Mouse (Mus musculus) heart, embryonic 12.5 days (tissue): ENCODE measurements at regions not wholly inside any gene's neighbourhood (a gene's known extent, or its start where the extent isn't known, plus 50 kb on each side); places are given as distances from the start of the nearest gene placed in this dataset.

ENCODE experiments used
- ATAC-seq: fragments of 200-750 bp; cut with Nextera tagmentation; 2 replicates; pipeline ENCODE4 v1.8.0; 2017; ENCODE audit warnings: moderate TSS enrichment, moderate library complexity; ENCODE audit not compliant: insufficient number of reproducible peaks, low FRiP score
- H3K27ac ChIP-seq: fragments of 300-500 bp; sonication (generic); 2 replicates; pipeline ENCODE4 v1.5.1; 2016; ENCODE audit warnings: mild to moderate bottlenecking, moderate library complexity; ENCODE audit not compliant: poor library complexity, severe bottlenecking
- H3K27me3 ChIP-seq: fragments of 300-500 bp; sonication (generic); replicated peaks from 2 replicates; pipeline ENCODE4 v1.6.1; 2016; ENCODE audit warnings: mild to moderate bottlenecking, moderate library complexity
- H3K36me3 ChIP-seq: fragments of 300-500 bp; sonication (generic); 2 replicates; pipeline ENCODE4 v1.6.1; 2016; ENCODE audit warnings: mild to moderate bottlenecking, moderate library complexity
- H3K4me1 ChIP-seq: fragments of 300-500 bp; sonication (generic); replicated peaks from 2 replicates; pipeline ENCODE4 v1.6.1; 2016; ENCODE audit warnings: mild to moderate bottlenecking
- H3K4me2 ChIP-seq: fragments of 300-500 bp; sonication (generic); 2 replicates; pipeline ENCODE4 v1.6.1; 2016; ENCODE audit warnings: mild to moderate bottlenecking, moderate library complexity
- H3K4me3 ChIP-seq: fragments of 300-500 bp; sonication (generic); 2 replicates; pipeline ENCODE4 v1.5.1; 2016; ENCODE audit warnings: mild to moderate bottlenecking
- H3K9ac ChIP-seq: fragments of 300-500 bp; sonication (generic); 2 replicates; pipeline ENCODE4 v1.6.1; 2016; ENCODE audit warnings: mild to moderate bottlenecking, moderate library complexity
- H3K9me3 ChIP-seq: fragments of 300-500 bp; sonication (generic); replicated peaks from 2 replicates; pipeline ENCODE4 v1.6.1; 2016; ENCODE audit warnings: mild to moderate bottlenecking, moderate library complexity
- WGBS: fragments of 180-500 bp; shearing (Covaris S2); methylation state at CpG from one replicate; pipeline ENCODE4 v1.1.7; 2016; 5-methylcytosine and 5-hydroxymethylcytosine counted together

DNA sequence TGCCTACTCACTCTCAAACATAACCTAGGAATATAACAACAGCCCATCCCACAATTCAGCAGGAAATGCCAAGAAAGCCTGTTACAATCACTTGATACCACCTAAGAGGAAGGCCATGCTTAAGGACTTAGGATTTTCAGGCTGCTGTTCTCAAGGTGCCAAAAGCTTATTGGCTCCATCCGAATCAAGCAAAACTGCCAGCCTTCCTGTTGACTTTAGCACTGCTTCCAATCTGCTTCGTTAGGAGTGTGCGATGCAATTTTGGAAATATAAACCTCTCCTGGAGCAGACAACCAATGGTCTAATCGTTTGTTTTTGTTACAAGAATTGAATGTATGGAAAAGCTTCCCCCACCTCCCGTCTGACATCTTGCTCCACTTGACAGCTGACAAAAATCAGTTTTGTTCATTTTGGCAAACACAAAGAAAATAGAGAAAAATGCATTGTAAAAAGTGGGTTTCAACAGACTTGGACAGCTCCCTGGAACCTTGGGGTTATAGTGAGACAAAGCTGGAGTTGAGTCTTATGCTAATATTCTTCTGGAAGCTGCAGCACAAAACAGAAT lies 2620.0 kb upstream of the Gm7489 start:
- Histone ChIP-seq H3K4me1 (no peaks in the 10 kb centered on the region), H3K9me3 (no peaks in the 10 kb centered on the region), H3K4me2 (no peak overlapping the region), H3K9ac (no peak overlapping the region), H3K36me3 (no peaks in the 10 kb centered on the region), H3K4me3 (no peak overlapping the region), H3K27ac (no peak overlapping the region), H3K27me3 (no peaks in the 10 kb centered on the region)
- no peak for ATAC-seq
- 48% methylated on average over 5 of the region's 5 CpGs for WGBS

DNA sequence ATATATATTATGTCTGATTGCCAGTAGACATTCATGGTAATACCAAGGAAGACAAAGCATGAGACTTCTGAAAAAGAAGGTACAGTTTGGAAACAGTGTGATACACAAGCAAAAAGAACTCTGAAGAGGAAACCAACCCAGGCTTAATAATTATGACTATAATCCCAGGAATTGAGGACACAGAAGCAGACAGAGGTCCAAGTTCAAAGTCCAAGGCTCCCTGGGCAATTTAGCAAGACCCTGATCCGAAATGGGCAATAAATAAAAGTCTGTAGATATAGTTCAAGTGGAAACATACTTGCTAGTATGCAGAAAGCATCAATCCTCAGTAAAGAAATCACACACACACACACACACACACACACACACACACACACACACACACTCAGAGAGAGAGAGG lies 2618.7 kb upstream of the Gm7489 start:
- Histone ChIP-seq H3K4me3 (no peak overlapping the region), H3K9me3 (no peaks in the 10 kb centered on the region), H3K27ac (no peak overlapping the region), H3K36me3 (no peaks in the 10 kb centered on the region), H3K27me3 (no peaks in the 10 kb centered on the region), H3K4me2 (no peak overlapping the region), H3K4me1 (no peaks in the 10 kb centered on the region), H3K9ac (no peak overlapping the region)
- no peak for ATAC-seq
- 50% methylated on average over 1 of the region's 1 CpGs for WGBS

DNA sequence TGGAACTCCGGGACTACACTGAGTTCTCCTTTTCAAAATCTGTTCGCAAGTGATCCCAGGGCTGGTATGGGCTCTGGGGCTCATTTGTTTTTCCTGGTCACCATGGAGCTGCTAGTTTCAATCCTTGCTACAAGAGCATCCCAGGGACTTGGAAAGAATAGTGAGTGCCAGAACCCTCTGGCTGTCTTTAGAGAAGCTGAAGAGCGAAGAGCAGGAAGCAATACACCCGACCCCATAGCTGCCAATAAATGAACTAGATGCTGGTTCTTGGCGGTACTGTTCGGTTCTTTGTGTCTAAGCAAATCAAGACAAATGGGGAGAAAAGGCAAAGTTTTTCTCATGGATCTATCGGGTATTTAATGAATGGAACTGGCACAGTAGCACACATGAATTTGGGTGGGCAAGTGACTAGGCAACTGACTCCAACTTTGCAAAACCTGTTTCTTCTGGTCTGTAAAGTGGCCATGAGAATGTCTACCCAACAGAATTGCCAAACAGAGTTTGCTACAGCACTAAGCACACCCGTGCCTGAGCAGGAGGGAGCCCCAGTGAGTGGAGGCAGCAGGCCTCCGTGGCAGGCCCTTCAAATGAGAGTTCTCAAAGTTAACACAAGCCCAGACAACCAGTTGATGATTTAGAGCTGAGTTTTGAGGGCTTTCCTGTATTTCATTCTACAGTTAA lies 2612.9 kb upstream of the Gm7489 start:
- Histone ChIP-seq H3K9me3 (no peaks in the 10 kb centered on the region), H3K9ac (no peak overlapping the region), H3K4me2 (no peak overlapping the region), H3K4me3 (no peak overlapping the region), H3K27ac (no peak overlapping the region), H3K27me3 (no peaks in the 10 kb centered on the region), H3K4me1 (no peaks in the 10 kb centered on the region), H3K36me3 (no peaks in the 10 kb centered on the region)
- ATAC-seq: no peak
- WGBS: 81% methylated on average over 9 of the region's 9 CpGs

DNA sequence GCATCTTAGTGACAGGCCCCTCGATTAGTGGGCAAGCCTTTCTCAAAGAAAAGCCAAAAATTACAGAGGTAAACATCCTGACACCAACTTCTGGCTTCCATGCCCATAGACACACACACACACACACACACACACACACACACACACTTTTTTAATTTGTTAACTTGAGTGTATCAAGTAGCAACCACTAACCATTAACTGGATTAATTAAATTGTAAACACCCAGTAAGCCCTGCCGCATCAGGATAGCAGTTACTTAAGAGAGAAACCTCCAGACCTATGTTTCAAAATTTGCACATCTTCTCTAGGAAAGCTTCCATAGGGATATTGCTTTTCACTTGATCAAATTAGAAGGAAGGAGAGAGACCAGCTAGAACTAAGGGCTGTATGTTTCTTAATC lies 2599.4 kb upstream of the Gm7489 start:
- H3K27ac ChIP-seq: no peak overlapping the region
- WGBS: 66% methylated on average over 2 of the region's 2 CpGs
- no peaks in the 10 kb centered on the region for H3K4me1 ChIP-seq
- H3K9me3 ChIP-seq: no peaks in the 10 kb centered on the region
- no peaks in the 10 kb centered on the region for H3K36me3 ChIP-seq
- H3K4me2 ChIP-seq: no peak overlapping the region
- ATAC-seq: no peak
- H3K4me3 ChIP-seq: no peak overlapping the region
- no peaks in the 10 kb centered on the region for H3K27me3 ChIP-seq
- no peak overlapping the region for H3K9ac ChIP-seq

DNA sequence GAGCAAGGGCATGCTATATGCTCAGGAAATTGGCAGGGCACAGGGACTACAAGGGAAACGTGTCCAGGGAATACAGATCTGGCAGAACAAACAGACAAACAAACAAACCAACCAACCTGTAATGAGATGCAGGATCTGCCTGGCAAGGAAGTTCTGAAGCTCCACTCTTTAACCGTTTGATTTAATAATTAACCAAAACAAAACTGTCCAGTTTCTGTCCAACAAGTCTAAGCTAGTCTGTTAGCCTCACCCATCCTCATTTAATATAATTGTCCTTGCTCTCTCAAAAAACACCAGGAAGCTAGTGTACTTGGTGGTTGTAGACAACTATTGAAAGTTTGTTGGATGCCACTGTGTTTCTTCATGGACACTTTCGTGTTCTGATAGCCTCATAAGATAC lies 2598.4 kb upstream of the Gm7489 start:
- Histone ChIP-seq H3K27ac (no peak overlapping the region), H3K4me2 (no peak overlapping the region), H3K4me3 (no peak overlapping the region), H3K9me3 (no peaks in the 10 kb centered on the region), H3K27me3 (no peaks in the 10 kb centered on the region), H3K9ac (no peak overlapping the region), H3K4me1 (no peaks in the 10 kb centered on the region), H3K36me3 (no peaks in the 10 kb centered on the region)
- no peak for ATAC-seq
- WGBS: 69% methylated on average over 3 of the region's 3 CpGs

DNA sequence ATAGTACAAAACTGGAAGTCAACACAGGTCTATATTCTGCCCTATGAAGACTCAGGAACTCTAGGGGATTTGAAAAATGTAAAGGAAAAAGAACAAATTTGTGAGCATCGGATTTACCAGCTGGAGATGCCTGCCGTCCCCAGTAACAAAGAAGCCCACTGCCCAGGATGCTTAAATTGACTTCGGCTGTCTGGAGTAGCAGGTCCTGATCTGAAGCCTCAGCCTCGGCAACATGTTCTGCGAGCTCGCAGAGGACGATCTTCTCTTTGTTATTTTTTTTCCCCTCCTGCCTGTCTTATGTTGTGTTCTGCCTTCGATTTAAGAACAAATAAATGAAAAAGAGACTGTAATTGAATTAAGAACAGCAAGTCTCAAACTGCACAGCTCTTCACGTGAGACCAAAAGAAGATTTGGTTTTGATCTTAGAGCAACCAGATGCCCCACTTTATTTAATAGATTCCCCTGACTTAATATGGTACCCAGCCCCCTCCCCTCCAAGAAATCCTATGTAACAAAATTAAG lies 2595.7 kb upstream of the Gm7489 start:
- ATAC-seq: no peak
- Histone ChIP-seq H3K27ac (no peak overlapping the region), H3K4me2 (no peak overlapping the region)

DNA sequence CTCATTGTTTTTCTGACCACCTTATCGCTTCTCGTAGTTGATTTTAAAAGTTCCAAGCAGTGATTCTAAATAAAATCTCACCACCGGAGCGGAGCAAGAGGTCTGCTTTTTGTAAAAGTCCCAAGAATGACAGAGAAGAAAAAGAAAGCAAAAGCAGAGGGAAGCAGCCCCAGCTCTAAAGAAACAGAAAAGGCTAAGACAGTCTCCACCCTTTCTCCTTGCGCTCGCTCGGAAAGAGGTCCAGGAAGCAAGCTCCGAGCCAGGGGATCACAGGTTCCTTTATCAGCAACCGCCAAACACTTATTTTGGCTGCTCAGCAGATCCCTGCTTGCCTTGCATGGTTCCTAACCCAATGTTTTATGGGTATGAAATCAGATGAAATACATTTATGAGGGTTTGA lies 2594.8 kb upstream of the Gm7489 start:
- peak; percentile 57; the same call in 1 of the 2 replicates for ATAC-seq

More for the DNA sequence above, 2595.7 kb upstream of the Gm7489 start:
- no peaks in the 10 kb centered on the region for H3K36me3 ChIP-seq
- H3K4me1 ChIP-seq: no peaks in the 10 kb centered on the region
- no peaks in the 10 kb centered on the region for H3K27me3 ChIP-seq
- WGBS: 52% methylated on average over 9 of the region's 9 CpGs
- H3K9ac ChIP-seq: no peak overlapping the region
- no peak overlapping the region for H3K4me3 ChIP-seq
- no peaks in the 10 kb centered on the region for H3K9me3 ChIP-seq

DNA sequence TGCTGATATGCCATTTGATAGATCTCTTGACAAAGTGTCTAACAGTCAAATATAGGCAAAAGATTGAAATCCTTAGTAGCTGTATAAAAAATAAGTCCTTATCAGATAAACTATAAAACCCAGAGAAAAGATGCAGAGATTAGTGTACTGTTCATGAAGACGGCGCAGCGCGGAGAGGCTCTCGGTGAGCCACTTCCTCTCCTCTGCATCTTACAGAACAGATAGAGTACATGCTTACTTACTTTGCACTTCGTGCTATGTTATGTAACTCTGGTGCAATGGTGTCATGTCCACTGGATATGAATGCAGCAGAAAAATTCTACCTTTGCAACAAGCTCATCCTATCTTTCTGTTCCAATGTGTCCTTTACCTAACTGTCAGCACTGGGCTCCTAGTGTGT lies 2593.5 kb upstream of the Gm7489 start:
- 94% methylated on average over 6 of the region's 6 CpGs for WGBS
- no peaks in the 10 kb centered on the region for H3K36me3 ChIP-seq

More for the DNA sequence above, 2594.8 kb upstream of the Gm7489 start:
- no peaks in the 10 kb centered on the region for H3K4me1 ChIP-seq
- H3K27ac ChIP-seq: no peak overlapping the region
- H3K4me2 ChIP-seq: peak overlapping the region; percentile 58
- no peaks in the 10 kb centered on the region for H3K36me3 ChIP-seq
- no peak overlapping the region for H3K9ac ChIP-seq
- H3K27me3 ChIP-seq: no peaks in the 10 kb centered on the region
- peak overlapping the region; percentile 22 for H3K4me3 ChIP-seq
- H3K9me3 ChIP-seq: no peaks in the 10 kb centered on the region
- WGBS: 28% methylated on average over 9 of the region's 9 CpGs

DNA sequence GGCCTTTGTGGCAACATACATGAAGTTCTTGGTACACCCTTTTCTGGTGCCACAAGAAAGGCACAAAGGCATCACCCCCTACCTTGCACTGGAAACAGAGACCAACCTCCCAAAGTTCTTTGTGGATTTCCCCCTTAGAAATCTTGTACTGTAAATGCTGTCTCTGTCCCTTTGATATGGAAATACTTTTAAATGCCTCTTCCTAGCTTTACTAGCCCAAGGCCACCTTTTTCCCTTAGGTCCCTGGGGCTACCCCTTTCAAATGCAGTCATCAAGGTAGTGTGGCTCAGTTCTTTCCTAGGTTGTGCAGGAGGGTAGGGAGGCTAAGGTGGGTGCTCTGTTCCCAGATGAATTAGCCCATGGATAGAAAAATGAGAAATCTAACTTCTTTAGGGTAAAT lies 2587.9 kb upstream of the Gm7489 start:
- no peak overlapping the region for H3K4me3 ChIP-seq
- H3K27me3 ChIP-seq: no peaks in the 10 kb centered on the region
- H3K36me3 ChIP-seq: no peaks in the 10 kb centered on the region
- no peak overlapping the region for H3K9ac ChIP-seq
- no peak overlapping the region for H3K4me2 ChIP-seq
- ATAC-seq: no peak
- no peak overlapping the region for H3K27ac ChIP-seq
- H3K9me3 ChIP-seq: no peaks in the 10 kb centered on the region
- H3K4me1 ChIP-seq: no peaks in the 10 kb centered on the region

More for the DNA sequence above, 2593.5 kb upstream of the Gm7489 start:
- ATAC-seq: no peak
- no peak overlapping the region for H3K27ac ChIP-seq
- no peak overlapping the region for H3K4me3 ChIP-seq
- H3K4me1 ChIP-seq: no peaks in the 10 kb centered on the region
- H3K9ac ChIP-seq: no peak overlapping the region
- H3K9me3 ChIP-seq: no peaks in the 10 kb centered on the region
- H3K4me2 ChIP-seq: no peak overlapping the region
- H3K27me3 ChIP-seq: no peaks in the 10 kb centered on the region

DNA sequence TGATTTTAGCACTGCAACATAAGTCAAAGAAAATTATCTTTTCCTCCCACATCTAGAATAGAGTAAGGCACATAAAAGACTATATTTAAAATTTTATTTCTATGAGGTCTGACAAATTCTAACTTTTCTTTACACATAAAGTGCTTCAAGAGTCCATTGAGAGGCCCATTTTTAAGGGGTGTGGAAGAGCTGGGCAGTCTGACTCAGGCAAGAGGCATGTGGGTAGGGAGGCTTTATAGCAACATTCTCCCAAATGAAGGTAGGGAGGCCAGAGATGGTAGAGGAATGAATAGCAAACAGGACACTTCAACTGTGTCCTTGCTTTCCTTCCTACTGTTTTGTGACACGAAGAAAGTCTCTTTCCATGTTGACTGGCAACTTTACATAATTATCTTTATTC lies 2566.6 kb upstream of the Gm7489 start:
- Histone ChIP-seq H3K27me3 (peaks cover 17% of the 10 kb centered on the region), H3K27ac (no peak overlapping the region), H3K9ac (no peak overlapping the region), H3K4me3 (no peak overlapping the region), H3K4me1 (no peaks in the 10 kb centered on the region), H3K4me2 (no peak overlapping the region), H3K9me3 (no peaks in the 10 kb centered on the region), H3K36me3 (no peaks in the 10 kb centered on the region)
- WGBS: 73% methylated on average over 1 of the region's 1 CpGs
- no peak for ATAC-seq

DNA sequence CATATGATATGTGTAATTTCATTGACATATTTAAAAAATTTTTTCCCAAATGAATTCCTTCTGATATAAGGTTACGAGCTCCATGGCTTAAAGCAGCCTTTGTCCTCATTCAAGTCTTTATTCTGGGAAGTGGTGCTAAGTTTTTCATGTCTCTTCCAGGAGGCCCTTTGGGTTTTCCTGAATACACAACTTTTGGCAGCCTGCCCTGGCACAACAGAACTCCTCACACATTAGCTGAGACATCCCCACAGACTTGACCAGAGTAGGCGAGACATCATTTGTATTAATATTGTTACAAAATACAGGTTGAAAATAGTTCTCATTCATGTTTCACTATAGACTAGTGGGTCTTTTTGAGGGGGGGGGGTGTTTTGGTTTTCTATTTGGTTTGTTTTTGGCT lies 2565.9 kb upstream of the Gm7489 start:
- Histone ChIP-seq H3K36me3 (no peaks in the 10 kb centered on the region), H3K4me3 (no peak overlapping the region), H3K27ac (no peak overlapping the region), H3K9me3 (no peaks in the 10 kb centered on the region), H3K9ac (no peak overlapping the region), H3K27me3 (peaks cover 17% of the 10 kb centered on the region), H3K4me1 (no peaks in the 10 kb centered on the region), H3K4me2 (no peak overlapping the region)
- 74% methylated on average over 2 of the region's 2 CpGs for WGBS
- ATAC-seq: no peak
